Mouse (Mus musculus): ENCODE measurements at regions not wholly inside any gene's neighbourhood (a gene's known extent, or its start where the extent isn't known, plus 50 kb on each side); places are given as distances from the start of the nearest gene placed in this dataset.

- WGBS = 62% methylated on average over 5 of the region's 5 CpGs
- Histone ChIP-seq H3K36me3 (no peaks in the 10 kb centered on the region), H3K4me2 (replicated peaks) (no peak overlapping the region)
Measured at GRCm38 (mm10) chr12:107700317-107700716, 211.9 kb downstream of the 3110018I06Rik start.

GRCm38 (mm10) chr12:107700868-107701597, 212.6 kb downstream of the 3110018I06Rik start:
- Histone ChIP-seq H3K4me1 (peaks cover 11% of the 10 kb centered on the region; the same call in 1 of the 2 replicates), H3K36me3 (no peaks in the 10 kb centered on the region), H3K9me3 (no peaks in the 10 kb centered on the region), H3K4me2 (replicated peaks) (no peak overlapping the region), H3K4me3 (no peak overlapping the region), H3K27ac (peak overlapping the region; percentile 51), H3K9ac (no peak overlapping the region), H3K27me3 (no peaks in the 10 kb centered on the region)
- WGBS = 54% methylated on average over 19 of the region's 19 CpGs
- ATAC-seq (ENCODE audit: insufficient number of reproducible peaks, insufficient read depth, low FRiP score, low TSS enrichment) = no peak

More at GRCm38 (mm10) chr12:107700317-107700716, 211.9 kb downstream of the 3110018I06Rik start:
- no peak overlapping the region for H3K27ac ChIP-seq
- ATAC-seq (ENCODE audit: insufficient number of reproducible peaks, insufficient read depth, low FRiP score, low TSS enrichment) = no peak
- H3K27me3 ChIP-seq = no peaks in the 10 kb centered on the region
- no peak overlapping the region for H3K4me3 ChIP-seq
- no peaks in the 10 kb centered on the region for H3K9me3 ChIP-seq
- H3K9ac ChIP-seq = no peak overlapping the region
- H3K4me1 ChIP-seq = peaks cover 11% of the 10 kb centered on the region; the same call in 1 of the 2 replicates

- Histone ChIP-seq H3K36me3 (no peaks in the 10 kb centered on the region), H3K27ac (no peak overlapping the region), H3K4me2 (replicated peaks) (no peak overlapping the region), H3K27me3 (no peaks in the 10 kb centered on the region), H3K4me1 (peaks cover 34% of the 10 kb centered on the region), H3K4me3 (no peak overlapping the region), H3K9ac (no peak overlapping the region), H3K9me3 (peaks cover 7% of the 10 kb centered on the region)
- no peak for ATAC-seq (ENCODE audit: insufficient number of reproducible peaks, insufficient read depth, low FRiP score, low TSS enrichment)
- WGBS = 70% methylated on average over 6 of the region's 6 CpGs
Measured at GRCm38 (mm10) chr12:107708812-107709211, 220.4 kb downstream of the 3110018I06Rik start.

GRCm38 (mm10) chr12:107711017-107711416, 222.6 kb downstream of the 3110018I06Rik start:
- no peak overlapping the region for H3K4me3 ChIP-seq
- no peaks in the 10 kb centered on the region for H3K27me3 ChIP-seq
- no peaks in the 10 kb centered on the region for H3K36me3 ChIP-seq
- H3K9me3 ChIP-seq = peaks cover 7% of the 10 kb centered on the region
- ATAC-seq (ENCODE audit: insufficient number of reproducible peaks, insufficient read depth, low FRiP score, low TSS enrichment) = no peak
- no peak overlapping the region for H3K9ac ChIP-seq
- H3K4me1 ChIP-seq = peaks cover 36% of the 10 kb centered on the region
- 38% methylated on average over 7 of the region's 7 CpGs for WGBS
- H3K27ac ChIP-seq = no peak overlapping the region
- H3K4me2 ChIP-seq (replicated peaks) = no peak overlapping the region

GRCm38 (mm10) chr12:107711675-107712074, 223.2 kb downstream of the 3110018I06Rik start:
- H3K4me2 ChIP-seq (replicated peaks) = no peak overlapping the region
- ATAC-seq (ENCODE audit: insufficient number of reproducible peaks, insufficient read depth, low FRiP score, low TSS enrichment) = no peak
- H3K27ac ChIP-seq = no peak overlapping the region
- H3K27me3 ChIP-seq = no peaks in the 10 kb centered on the region
- H3K4me1 ChIP-seq = peaks cover 36% of the 10 kb centered on the region
- WGBS = 38% methylated on average over 3 of the region's 3 CpGs
- H3K9ac ChIP-seq = no peak overlapping the region
- no peaks in the 10 kb centered on the region for H3K36me3 ChIP-seq
- H3K9me3 ChIP-seq = peaks cover 7% of the 10 kb centered on the region
- no peak overlapping the region for H3K4me3 ChIP-seq

- Histone ChIP-seq H3K4me3 (no peak overlapping the region), H3K9me3 (no peaks in the 10 kb centered on the region), H3K27ac (0 out of 2 replicates have a peak overlapping the region, but pooled peaks have one; percentile 1), H3K4me2 (replicated peaks) (no peak overlapping the region), H3K9ac (no peak overlapping the region), H3K36me3 (no peaks in the 10 kb centered on the region), H3K27me3 (no peaks in the 10 kb centered on the region), H3K4me1 (peaks cover 40% of the 10 kb centered on the region)
- no peak for ATAC-seq (ENCODE audit: insufficient number of reproducible peaks, insufficient read depth, low FRiP score, low TSS enrichment)
- 40% methylated on average over 14 of the region's 14 CpGs for WGBS
Measured at GRCm38 (mm10) chr12:107713191-107713590, 224.8 kb downstream of the 3110018I06Rik start.

GRCm38 (mm10) chr12:107714846-107715245, 226.4 kb downstream of the 3110018I06Rik start:
- Histone ChIP-seq H3K9ac (no peak overlapping the region), H3K4me1 (peaks cover 43% of the 10 kb centered on the region), H3K9me3 (no peaks in the 10 kb centered on the region), H3K27ac (no peak overlapping the region), H3K4me3 (no peak overlapping the region), H3K27me3 (no peaks in the 10 kb centered on the region), H3K36me3 (no peaks in the 10 kb centered on the region), H3K4me2 (replicated peaks) (no peak overlapping the region)
- no peak for ATAC-seq (ENCODE audit: insufficient number of reproducible peaks, insufficient read depth, low FRiP score, low TSS enrichment)
- WGBS = 87% methylated on average over 2 of the region's 2 CpGs

- H3K9me3 ChIP-seq = no peaks in the 10 kb centered on the region
- peaks cover 36% of the 10 kb centered on the region for H3K4me1 ChIP-seq
- no peak overlapping the region for H3K4me2 ChIP-seq (replicated peaks)
- H3K27ac ChIP-seq = no peak overlapping the region
- H3K36me3 ChIP-seq = no peaks in the 10 kb centered on the region
- H3K9ac ChIP-seq = no peak overlapping the region
- WGBS = 62% methylated on average over 6 of the region's 6 CpGs
- H3K4me3 ChIP-seq = no peak overlapping the region
- H3K27me3 ChIP-seq = no peaks in the 10 kb centered on the region
- ATAC-seq (ENCODE audit: insufficient number of reproducible peaks, insufficient read depth, low FRiP score, low TSS enrichment) = no peak
Measured at GRCm38 (mm10) chr12:107715871-107716270, 227.4 kb downstream of the 3110018I06Rik start.

- H3K9ac ChIP-seq = no peak overlapping the region
- WGBS = 64% methylated on average over 6 of the region's 6 CpGs
- ATAC-seq (ENCODE audit: insufficient number of reproducible peaks, insufficient read depth, low FRiP score, low TSS enrichment) = no peak
Measured at GRCm38 (mm10) chr12:107720941-107721340, 232.5 kb downstream of the 3110018I06Rik start.

GRCm38 (mm10) chr12:107723062-107723859, 234.8 kb downstream of the 3110018I06Rik start:
- Histone ChIP-seq H3K4me2 (replicated peaks) (no peak overlapping the region), H3K27me3 (no peaks in the 10 kb centered on the region), H3K4me3 (no peak overlapping the region), H3K27ac (peak overlapping the region; percentile 77), H3K9me3 (peaks cover 2% of the 10 kb centered on the region; the same call in 1 of the 2 replicates), H3K36me3 (no peaks in the 10 kb centered on the region), H3K4me1 (peaks cover 28% of the 10 kb centered on the region), H3K9ac (no peak overlapping the region)
- ATAC-seq (ENCODE audit: insufficient number of reproducible peaks, insufficient read depth, low FRiP score, low TSS enrichment) = peak; percentile 53; the same call in 1 of the 2 replicates
- 39% methylated on average over 9 of the region's 9 CpGs for WGBS

More at GRCm38 (mm10) chr12:107720941-107721340, 232.5 kb downstream of the 3110018I06Rik start:
- H3K36me3 ChIP-seq = no peaks in the 10 kb centered on the region
- no peak overlapping the region for H3K4me3 ChIP-seq
- no peaks in the 10 kb centered on the region for H3K9me3 ChIP-seq
- H3K27ac ChIP-seq = no peak overlapping the region
- H3K27me3 ChIP-seq = no peaks in the 10 kb centered on the region
- H3K4me2 ChIP-seq (replicated peaks) = no peak overlapping the region
- peaks cover 33% of the 10 kb centered on the region for H3K4me1 ChIP-seq

- Histone ChIP-seq H3K4me3 (no peak overlapping the region), H3K9me3 (peaks cover 2% of the 10 kb centered on the region; the same call in 1 of the 2 replicates), H3K4me1 (peaks cover 31% of the 10 kb centered on the region), H3K27ac (peak overlapping the region; percentile 77; the same call in 1 of the 2 replicates), H3K27me3 (no peaks in the 10 kb centered on the region), H3K36me3 (no peaks in the 10 kb centered on the region), H3K9ac (no peak overlapping the region), H3K4me2 (replicated peaks) (no peak overlapping the region)
- WGBS = 44% methylated on average over 14 of the region's 14 CpGs
- ATAC-seq (ENCODE audit: insufficient number of reproducible peaks, insufficient read depth, low FRiP score, low TSS enrichment) = no peak
Measured at GRCm38 (mm10) chr12:107723860-107724320, 235.5 kb downstream of the 3110018I06Rik start.

Measured in embryonic facial prominence, embryonic 12.5 days (tissue).